Mouse (Mus musculus) inflammation-experienced regulatory T-cells, adult 16 weeks (primary cell): ENCODE data around the gene Gm28710. TPM values are rescaled to one million over a fixed set of nuclear protein-coding genes. Genes with fewer than 3 reads are reported as not detected.

Source experiments
- polyA plus RNA-seq: library from polyadenylated mRNA; unstranded; fragments of 100-300 nt; shearing (Covaris generic); gene quantifications from one replicate; pipeline ENCODE4 v1.2.1, GENCODE M21; 2017

Gene Gm28710
- not detected for polyA plus RNA-seq

DNA sequence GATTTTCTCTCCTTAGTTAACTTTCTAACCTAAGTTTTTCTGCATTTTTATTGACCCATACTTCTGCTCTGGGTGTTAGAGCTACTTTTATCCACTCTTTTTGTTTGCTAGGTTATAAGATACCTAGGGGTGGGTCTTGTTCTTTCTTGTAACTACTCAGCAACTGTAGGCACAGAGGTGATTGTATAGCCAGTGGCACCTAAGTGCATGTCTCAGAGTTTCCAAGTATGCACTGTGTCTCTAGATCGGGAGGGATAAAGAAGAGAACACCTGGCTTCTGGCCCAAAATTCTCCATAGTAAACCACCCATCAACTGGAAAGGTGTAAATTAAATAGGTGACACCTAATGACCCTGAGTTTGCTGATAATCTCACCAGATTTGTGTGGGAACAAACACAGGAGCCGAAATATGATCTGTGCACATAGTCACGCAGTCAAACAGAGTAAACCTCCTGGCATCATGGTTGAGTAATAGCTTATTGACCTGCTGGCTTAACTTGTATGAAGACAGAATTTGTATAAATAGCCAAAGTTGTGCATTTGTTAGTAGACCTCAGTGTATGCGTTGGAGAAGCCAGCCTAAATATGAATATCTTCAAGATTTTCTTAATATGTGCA lies at the start of gene Gm28710:
TSS of gene Gm28710 (plus strand) at position 568 of the 618 bp plus-strand sequence.

Other genes with a start within 250 kb of the Gm28710 start
- 5.4 TPM for gene Hgf, start 238.3 kb upstream of the Gm28710 start, polyA plus RNA-seq